Mouse (Mus musculus) thymus, postnatal 4 days (tissue): ENCODE measurements around the gene Crispld2.

Experiments
- DNase-seq: peaks from one replicate; pipeline ENCODE4 v3.0.0; 2021

The Crispld2 gene

GRCm38 (mm10) chr8:120001712-120002111 lies 9.5 kb downstream of the Crispld2 start:
- DNase-seq: no peak

GRCm38 (mm10) chr8:120002348-120002747 lies 10.1 kb downstream of the Crispld2 start:
- no peak for DNase-seq

- DNase-seq: no peak
Observed at GRCm38 (mm10) chr8:120004154-120004702, 12.0 kb downstream of the Crispld2 start.

- no peak for DNase-seq
Observed at GRCm38 (mm10) chr8:120004705-120005381, 12.6 kb downstream of the Crispld2 start.

- no peak for DNase-seq
Observed at GRCm38 (mm10) chr8:120006645-120007160, 14.5 kb downstream of the Crispld2 start.

GRCm38 (mm10) chr8:120007178-120007577 lies 14.9 kb downstream of the Crispld2 start:
- no peak for DNase-seq

GRCm38 (mm10) chr8:120009284-120009683 lies 17.0 kb downstream of the Crispld2 start:
- DNase-seq: no peak

GRCm38 (mm10) chr8:120012491-120012890 lies 20.3 kb downstream of the Crispld2 start:
- no peak for DNase-seq

- peak; percentile 64 for DNase-seq
Observed at GRCm38 (mm10) chr8:120012927-120013326, 20.7 kb downstream of the Crispld2 start.

GRCm38 (mm10) chr8:120014267-120015023 lies 22.2 kb downstream of the Crispld2 start:
- no peak for DNase-seq

- no peak for DNase-seq
Observed at GRCm38 (mm10) chr8:120015916-120016315, 23.7 kb downstream of the Crispld2 start.

GRCm38 (mm10) chr8:120016424-120016823 lies 24.2 kb downstream of the Crispld2 start:
- DNase-seq: no peak

GRCm38 (mm10) chr8:120017349-120017748 lies 25.1 kb downstream of the Crispld2 start:
- DNase-seq: no peak

GRCm38 (mm10) chr8:120017786-120018185 lies 25.5 kb downstream of the Crispld2 start:
- no peak for DNase-seq

GRCm38 (mm10) chr8:120018379-120018778 lies 26.1 kb downstream of the Crispld2 start:
- DNase-seq: no peak

- no peak for DNase-seq
Observed at GRCm38 (mm10) chr8:120019297-120019696, 27.1 kb downstream of the Crispld2 start.

GRCm38 (mm10) chr8:120020298-120020697 lies 28.1 kb downstream of the Crispld2 start:
- no peak for DNase-seq

- no peak for DNase-seq
Observed at GRCm38 (mm10) chr8:120026199-120026598, 34.0 kb downstream of the Crispld2 start.

GRCm38 (mm10) chr8:120026991-120027390 lies 34.8 kb downstream of the Crispld2 start:
- no peak for DNase-seq

GRCm38 (mm10) chr8:120030447-120030846 lies 38.2 kb downstream of the Crispld2 start:
- no peak for DNase-seq

- DNase-seq: peak; percentile 82
Observed at GRCm38 (mm10) chr8:120032549-120033208, 40.4 kb downstream of the Crispld2 start.

- no peak for DNase-seq
Observed at GRCm38 (mm10) chr8:120034471-120034870, 42.2 kb downstream of the Crispld2 start.

- DNase-seq: no peak
Observed at GRCm38 (mm10) chr8:120036111-120036510, 43.9 kb downstream of the Crispld2 start.
